Mouse (Mus musculus): Measurements from ENCODE around the gene Psmc3ip. TPM values are rescaled to one million over a fixed set of nuclear protein-coding genes. Genes with fewer than 3 reads are reported as not detected.

Psmc3ip gene
- total RNA-seq (2021) = 1 to 10 TPM; 4.4 to 4.7 TPM
- long read RNA-seq, experiment 1, partial matches to known transcripts = 0 of 3 reads
- long read RNA-seq, experiment 1, other reads (novel, unspliced or antisense) = 2 of 3 reads
- long read RNA-seq, experiment 2, partial matches to known transcripts = 0 of 8 reads
- long read RNA-seq, experiment 2, other reads (novel, unspliced or antisense) = 0 of 8 reads

DNA sequence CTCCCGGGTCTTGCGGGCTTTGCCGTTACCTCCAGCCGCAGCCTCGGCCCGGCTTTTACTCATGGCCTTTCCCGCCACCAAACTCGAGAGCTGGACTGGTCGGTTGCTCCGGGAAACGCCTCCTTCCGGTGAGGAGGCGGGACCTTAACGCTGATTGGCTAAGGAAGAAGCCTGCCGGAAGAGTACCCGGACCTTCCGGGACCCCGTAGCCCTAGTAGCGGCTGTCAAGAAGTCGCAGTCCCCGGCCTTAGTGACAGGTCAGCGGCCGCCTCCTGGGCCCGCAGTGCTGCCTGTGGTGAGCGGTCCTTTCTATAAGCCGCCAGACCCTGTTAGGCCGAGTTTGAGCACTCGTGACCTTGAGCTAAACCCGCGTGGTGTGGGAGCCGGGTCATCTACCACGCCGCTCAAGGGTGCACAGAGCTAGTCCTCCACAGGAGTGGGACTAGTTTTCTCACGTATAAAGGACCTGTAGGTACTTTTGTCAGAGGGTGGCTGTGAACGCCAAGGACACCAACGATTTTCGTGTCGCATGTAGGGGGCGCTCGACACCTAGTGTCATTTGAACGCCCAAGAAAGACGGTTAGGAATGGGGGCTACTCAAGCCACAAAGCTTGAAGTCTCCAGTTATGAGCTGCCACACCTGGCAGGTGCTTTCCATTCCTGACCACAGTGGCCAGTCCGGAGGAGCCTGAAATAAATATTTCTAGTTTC, at the start of gene Psmc3ip:
Psmc3ip (minus strand) TSS at position 123 of the 711 bp plus-strand sequence.
- peak; percentile 93 for TF ChIP-seq CTCF (conservative IDR thresholded peaks at IDR 0.05)
- DNase-seq (ENCODE audit: low spot score in 2 of 2) = peak; percentile 94
- peak within 1 kb of the TSS; percentile 98 for H3K27ac ChIP-seq
- H3K4me3 ChIP-seq = peak within 1 kb of the TSS; percentile 87

GRCm38 (mm10) chr11:101143338-101144225, 48.3 kb upstream of the Psmc3ip start:
- peak in 1 of 2 experiments; percentile 34 for DNase-seq (ENCODE audit: low spot score in 2 of 2)
- H3K4me3 ChIP-seq = peak overlapping the region; percentile 53
- H3K27ac ChIP-seq = peak overlapping the region; percentile 73
- TF ChIP-seq CTCF (conservative IDR thresholded peaks at IDR 0.05) = no peak

DNA sequence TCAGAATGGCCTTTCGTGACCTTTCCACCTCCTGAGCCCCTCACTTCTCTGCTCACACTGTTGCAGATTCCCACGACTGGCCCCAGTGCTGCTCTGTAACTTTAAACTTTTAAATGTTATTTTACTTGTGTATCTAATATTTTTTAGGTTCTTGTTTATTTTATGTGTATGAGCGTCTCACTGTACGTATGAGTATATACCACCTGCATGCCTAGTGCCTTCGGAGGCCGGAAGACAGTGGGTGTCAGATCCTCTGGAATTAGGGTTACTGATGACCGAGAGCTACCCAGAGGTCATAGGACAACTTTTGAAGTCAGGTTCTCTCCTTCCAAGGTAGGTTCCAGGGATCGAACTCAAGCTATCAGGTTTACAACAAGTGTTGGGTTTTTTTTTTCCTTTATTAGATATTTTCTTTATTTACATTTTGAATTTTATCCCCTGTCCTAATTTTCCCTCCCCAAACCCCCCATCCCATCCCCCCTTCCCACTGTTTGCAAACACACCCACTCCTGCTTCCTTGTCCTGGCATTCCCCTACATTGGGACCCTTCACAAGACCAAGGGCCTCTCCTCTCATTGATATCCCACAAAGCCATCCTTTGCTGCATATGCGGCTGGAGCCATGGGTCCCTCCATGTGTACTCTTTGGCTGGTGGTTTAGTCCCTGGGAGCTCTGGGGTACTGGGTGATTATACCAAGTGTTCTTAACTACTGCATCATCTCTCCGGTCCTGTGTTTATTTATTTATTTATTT, 47.2 kb upstream of the Psmc3ip start:
- no peak for TF ChIP-seq CTCF (conservative IDR thresholded peaks at IDR 0.05)
- no peak overlapping the region for H3K27ac ChIP-seq
- no peak overlapping the region for H3K4me3 ChIP-seq
- no peak for DNase-seq (ENCODE audit: low spot score in 2 of 2)

GRCm38 (mm10) chr11:101141088-101141487, 45.9 kb upstream of the Psmc3ip start:
- no peak for TF ChIP-seq CTCF (conservative IDR thresholded peaks at IDR 0.05)
- H3K4me3 ChIP-seq = no peak overlapping the region
- no peak for DNase-seq (ENCODE audit: low spot score in 2 of 2)
- H3K27ac ChIP-seq = no peak overlapping the region

DNA sequence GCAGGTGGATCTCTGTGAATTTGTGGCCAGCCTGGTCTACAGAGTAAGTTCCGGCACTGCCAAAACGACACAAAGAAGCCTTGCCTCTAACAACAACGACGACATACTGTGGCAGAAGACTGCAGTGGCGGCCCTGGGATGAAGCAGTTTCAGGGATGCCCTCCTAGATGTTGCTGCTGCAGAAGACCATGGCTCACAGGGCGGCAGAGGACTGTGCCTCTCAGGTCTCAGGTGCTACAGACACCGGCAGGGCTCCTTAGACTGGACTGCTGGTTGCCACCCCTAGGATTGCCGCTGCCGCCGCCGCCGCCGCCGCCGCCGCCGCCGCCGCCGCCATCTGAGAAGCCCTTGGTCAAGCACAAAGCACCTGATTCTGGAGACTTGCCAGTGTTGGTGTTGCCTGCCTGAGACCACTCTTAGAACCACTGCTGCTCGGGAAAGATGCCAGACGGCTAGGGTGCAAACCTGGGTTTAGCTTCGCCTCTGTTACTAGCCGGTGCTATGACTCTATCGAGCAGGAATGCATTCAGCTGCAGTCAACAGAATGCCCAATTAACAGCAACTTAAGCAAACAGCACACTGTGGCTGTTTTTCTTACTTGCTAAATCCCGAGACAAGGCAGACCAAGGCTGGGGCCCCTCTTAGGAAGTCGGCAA, 45.1 kb upstream of the Psmc3ip start:
- Histone ChIP-seq H3K4me3 (peak overlapping the region; percentile 51), H3K27ac (peak overlapping the region; percentile 62)
- no peak for TF ChIP-seq CTCF (conservative IDR thresholded peaks at IDR 0.05)
- no peak for DNase-seq (ENCODE audit: low spot score in 2 of 2)

DNA sequence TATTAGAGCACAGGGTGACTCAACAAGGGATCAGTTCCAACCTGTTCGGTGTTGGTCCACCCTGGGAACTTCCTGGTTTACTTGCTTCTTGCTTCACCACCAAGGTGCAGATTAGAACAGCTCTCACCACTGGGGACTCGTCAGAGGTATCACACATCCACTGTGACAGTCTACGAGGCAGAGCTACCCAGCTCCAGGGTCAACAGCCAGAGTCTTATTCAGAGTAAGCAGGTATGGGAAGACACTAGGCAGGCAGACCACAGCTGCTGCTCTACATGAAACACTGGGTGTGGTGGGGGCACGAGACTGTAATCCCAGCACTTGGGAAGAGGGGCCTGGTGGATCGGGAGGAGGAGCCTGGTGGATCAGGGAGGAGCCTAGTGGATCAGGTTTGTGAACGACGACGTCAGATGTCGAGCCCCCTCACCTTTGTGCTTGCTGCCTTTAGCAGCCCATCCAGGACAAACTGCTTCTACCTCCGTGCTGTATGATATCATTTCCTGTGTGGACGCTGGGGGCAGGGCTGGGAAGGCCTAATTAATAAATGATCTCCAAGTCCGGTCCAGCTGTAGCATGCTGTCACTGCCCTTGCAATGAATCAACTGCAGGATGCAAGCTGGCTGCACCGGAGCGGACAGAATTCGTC, 43.4 kb upstream of the Psmc3ip start:
- no peak overlapping the region for H3K27ac ChIP-seq
- no peak overlapping the region for H3K4me3 ChIP-seq
- no peak for DNase-seq (ENCODE audit: low spot score in 2 of 2)
- TF ChIP-seq CTCF (conservative IDR thresholded peaks at IDR 0.05) = no peak

DNA sequence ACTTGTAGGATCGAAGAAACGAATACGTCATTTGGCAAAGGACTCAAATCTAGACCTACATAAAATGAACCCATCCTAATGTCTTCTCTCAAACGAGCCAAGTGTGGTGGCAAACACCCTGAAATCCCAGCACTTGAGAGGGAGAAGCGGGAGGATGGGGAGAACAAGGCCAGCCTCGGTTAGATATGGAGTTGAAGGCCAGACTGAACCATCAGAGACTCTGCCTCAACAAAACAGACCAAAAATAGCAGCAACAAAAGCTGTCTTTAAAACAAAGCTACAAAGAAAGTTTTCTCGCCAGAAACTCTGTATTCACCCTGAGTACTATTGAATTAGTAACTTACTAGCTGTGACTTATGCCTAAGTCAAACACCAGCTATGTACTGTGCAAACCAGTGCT, 41.8 kb upstream of the Psmc3ip start:
- DNase-seq (ENCODE audit: low spot score in 2 of 2) = no peak
- Histone ChIP-seq H3K27ac (no peak overlapping the region), H3K4me3 (no peak overlapping the region)
- TF ChIP-seq CTCF (conservative IDR thresholded peaks at IDR 0.05) = no peak

GRCm38 (mm10) chr11:101134217-101134865, 39.1 kb upstream of the Psmc3ip start:
- no peak for TF ChIP-seq CTCF (conservative IDR thresholded peaks at IDR 0.05)
- no peak overlapping the region for H3K4me3 ChIP-seq
- H3K27ac ChIP-seq = no peak overlapping the region
- DNase-seq (ENCODE audit: low spot score in 2 of 2) = no peak

GRCm38 (mm10) chr11:101133037-101133436, 37.8 kb upstream of the Psmc3ip start:
- no peak for TF ChIP-seq CTCF (conservative IDR thresholded peaks at IDR 0.05)
- Histone ChIP-seq H3K27ac (no peak overlapping the region), H3K4me3 (no peak overlapping the region)
- no peak for DNase-seq (ENCODE audit: low spot score in 2 of 2)

- peak; percentile 68 for TF ChIP-seq CTCF (conservative IDR thresholded peaks at IDR 0.05)
- DNase-seq (ENCODE audit: low spot score in 2 of 2) = no peak
- peak overlapping the region; percentile 65; the same call in 1 of the 2 replicates for H3K27ac ChIP-seq
- H3K4me3 ChIP-seq = no peak overlapping the region
Measured at GRCm38 (mm10) chr11:101131701-101132100, 36.5 kb upstream of the Psmc3ip start.

DNA sequence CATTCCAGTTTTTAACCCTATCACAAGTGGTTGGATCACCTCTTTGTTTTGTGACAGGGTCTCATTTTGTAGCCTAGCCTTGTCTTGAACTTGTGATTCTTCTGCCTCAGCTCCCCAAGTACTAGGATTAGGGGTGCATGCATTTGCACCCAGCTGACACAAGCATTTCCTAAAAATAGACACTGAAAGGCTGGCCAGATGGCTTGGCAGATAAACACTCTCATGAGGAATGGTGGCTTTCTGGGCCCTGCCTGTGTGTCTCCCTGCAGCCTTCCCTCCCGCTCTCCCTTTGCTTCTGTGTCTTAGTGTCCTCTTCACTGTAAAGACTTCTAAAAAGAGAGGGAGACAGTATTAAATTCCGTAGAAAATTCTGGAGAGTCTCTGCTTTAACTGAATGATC, 36.0 kb upstream of the Psmc3ip start:
- TF ChIP-seq CTCF (conservative IDR thresholded peaks at IDR 0.05) = no peak
- DNase-seq (ENCODE audit: low spot score in 2 of 2) = no peak
- Histone ChIP-seq H3K4me3 (no peak overlapping the region), H3K27ac (peak overlapping the region; percentile 65; the same call in 1 of the 2 replicates)
